Comparison of ENCODE assay signal across 16 mouse cellular contexts in genomic region chr16:4909745-4910144, GRCm38 (mm10). TPM values are rescaled to one million over a fixed set of nuclear protein-coding genes. Genes with fewer than 3 reads are reported as not detected.
DNase-seq lines count a peak whose midpoint lies in the region; ATAC-seq and TF ChIP-seq lines count a peak whose summit lies in the region.
"Had no signal": no experiment of that assay in that cellular context is flagged by ENCODE, and none has a peak within 500 bp of the region (broad histone marks: within the 10 kb centered on the region; RNA-seq: fewer than 3 reads in every experiment).

No protein-coding gene starts in this region.

- no peaks in the 10 kb centered on the region for H3K4me1 ChIP-seq in forebrain, postnatal 0 days (ENCODE audit: insufficient read depth)
- 0 out of 2 replicates have a peak, but pooled peaks cover 3% of the 10 kb centered on the region for H3K4me1 ChIP-seq in forebrain, embryonic 15.5 days
- H3K4me1 ChIP-seq in liver, adult 2 months (ENCODE audit: control insufficient read depth, insufficient read depth, low read length), result peaks cover 27% of the 10 kb centered on the region
- peaks cover 36% of the 10 kb centered on the region for H3K4me1 ChIP-seq in liver, embryonic 12.5 days

- no peak overlapping the region for H3K27ac ChIP-seq in forebrain, postnatal 0 days (ENCODE audit: low read depth, low read length)
- no peak overlapping the region for H3K27ac ChIP-seq in forebrain, embryonic 15.5 days (replicated peaks)
- H3K27ac ChIP-seq in liver, adult 2 months (replicated peaks; ENCODE audit: insufficient read depth, low read depth, low read length), result no peak overlapping the region
- no peak overlapping the region for H3K27ac ChIP-seq in liver, embryonic 12.5 days
- H3K27ac ChIP-seq: embryonic facial prominence, embryonic 10.5 days; heart, embryonic 15.5 days; macrophage had no signal

- no peaks in the 10 kb centered on the region for H3K9me3 ChIP-seq in forebrain, postnatal 0 days (ENCODE audit: low read length)
- no peaks in the 10 kb centered on the region for H3K9me3 ChIP-seq in forebrain, embryonic 15.5 days
- no peaks in the 10 kb centered on the region for H3K9me3 ChIP-seq in liver, embryonic 12.5 days (replicated peaks)
- H3K9me3 ChIP-seq: embryonic facial prominence, embryonic 10.5 days; heart, embryonic 15.5 days had no signal

- H3K4me3 ChIP-seq in forebrain, postnatal 0 days (ENCODE audit: low read depth, low read length), result no peak overlapping the region
- H3K4me3 ChIP-seq in forebrain, embryonic 15.5 days, result no peak overlapping the region
- H3K4me3 ChIP-seq in liver, adult 2 months (ENCODE audit: insufficient read depth, low read depth, low read length), result no peak overlapping the region
- no peak overlapping the region for H3K4me3 ChIP-seq in liver, embryonic 12.5 days
- H3K4me3 ChIP-seq: embryonic facial prominence, embryonic 10.5 days; heart, embryonic 15.5 days had no signal

- WGBS in forebrain, postnatal 0 days, result 99% methylated on average over 2 of the region's 2 CpGs
- 98% methylated on average over 2 of the region's 2 CpGs for WGBS in forebrain, embryonic 15.5 days
- WGBS in liver, adult 2 months, result 97% methylated on average over 2 of the region's 2 CpGs
- 91% methylated on average over 2 of the region's 2 CpGs for WGBS in liver, embryonic 12.5 days (ENCODE audit: insufficient replicate concordance)

- peaks cover 47% of the 10 kb centered on the region for H3K36me3 ChIP-seq in forebrain, postnatal 0 days (ENCODE audit: insufficient read depth)
- H3K36me3 ChIP-seq in forebrain, embryonic 15.5 days, result peaks cover 42% of the 10 kb centered on the region
- H3K36me3 ChIP-seq in liver, adult 2 months (ENCODE audit: control insufficient read depth, insufficient read depth, low read length), result peaks cover 9% of the 10 kb centered on the region; the same call in 1 of the 2 replicates
- H3K36me3 ChIP-seq in liver, embryonic 12.5 days, result peaks cover 41% of the 10 kb centered on the region

- peak; percentile 60 for TF ChIP-seq CTCF in forebrain, postnatal 0 days (IDR thresholded peaks at IDR 0.05; ENCODE audit: low read depth)
- peak; percentile 28; the same call in 1 of the 2 replicates for TF ChIP-seq CTCF in liver, adult 2 months (IDR thresholded peaks at IDR 0.05; ENCODE audit: low read depth, low read length)

- no peaks in the 10 kb centered on the region for H3K27me3 ChIP-seq in forebrain, postnatal 0 days (ENCODE audit: insufficient read depth, low read length)
- no peaks in the 10 kb centered on the region for H3K27me3 ChIP-seq in forebrain, embryonic 15.5 days
- no peaks in the 10 kb centered on the region for H3K27me3 ChIP-seq in liver, adult 2 months (ENCODE audit: control insufficient read depth, insufficient read depth, low read length)
- no peaks in the 10 kb centered on the region for H3K27me3 ChIP-seq in liver, embryonic 12.5 days (replicated peaks)
- H3K27me3 ChIP-seq: heart, embryonic 15.5 days had no signal

- DNase-seq in forebrain, postnatal 0 days, result no peak
- no peak for DNase-seq in liver, adult 2 months (ENCODE audit: extremely low read depth, low read depth, low spot score)
- DNase-seq in 3T3-L1 (ENCODE audit: low read depth, low spot score) (peak; percentile 66), R1 (ENCODE audit: low read depth, low spot score) (peak; percentile 67)
- DNase-seq in adrenal gland, postnatal 10 days, result no peak
- DNase-seq: cerebellum, adult 9-11 months; gastrocnemius, postnatal 14 days; left cerebral cortex, postnatal 4 days; right cerebral cortex, postnatal 25 days had no signal

- no peak overlapping the region for H3K9ac ChIP-seq in forebrain, postnatal 0 days
- H3K9ac ChIP-seq in forebrain, embryonic 15.5 days (replicated peaks), result no peak overlapping the region
- no peak overlapping the region for H3K9ac ChIP-seq in liver, adult 2 months (ENCODE audit: low read depth, low read length)
- no peak overlapping the region for H3K9ac ChIP-seq in liver, embryonic 12.5 days
- H3K9ac ChIP-seq: heart, embryonic 15.5 days had no signal

- H3K79me2 ChIP-seq in liver, adult 2 months (ENCODE audit: control insufficient read depth, insufficient read depth, low read length), result peaks cover 9% of the 10 kb centered on the region; the same call in 1 of the 2 replicates

- no peak for ATAC-seq in forebrain, postnatal 0 days
- ATAC-seq in forebrain, embryonic 15.5 days (replicated peaks), result no peak
- no peak for ATAC-seq in liver, embryonic 12.5 days
- ATAC-seq in megakaryocyte, adult 5-6 weeks (ENCODE audit: poor library complexity, severe bottlenecking), result no peak
- ATAC-seq: inflammation-experienced regulatory T-cells, adult 6 months had no signal

- H3K4me2 ChIP-seq in forebrain, postnatal 0 days (ENCODE audit: low read depth), result no peak overlapping the region
- no peak overlapping the region for H3K4me2 ChIP-seq in forebrain, embryonic 15.5 days (replicated peaks)
- H3K4me2 ChIP-seq in liver, embryonic 12.5 days, result no peak overlapping the region
- H3K4me2 ChIP-seq: heart, embryonic 15.5 days had no signal

- no peak for TF ChIP-seq POLR2A in liver, adult 2 months (IDR thresholded peaks at IDR 0.05; ENCODE audit: extremely low read depth, insufficient read depth, low read length)

RNA-seq across cellular contexts. Expression of gene Mgrn1, which starts 23.7 kb away (rescaled TPM):
- total RNA-seq in forebrain, postnatal 0 days (2014; rRNA removed), result 123 and 167 TPM in 2 replicates
- 96.1 and 109 TPM in 2 replicates for polyA plus RNA-seq in forebrain, postnatal 0 days (2015; fragmentation: Nextera tagmentation; extraction: Ambion mirVana)
- polyA plus RNA-seq in forebrain, embryonic 15.5 days (2015; fragmentation: Nextera tagmentation; extraction: Ambion mirVana), result 95.8 and 102 TPM in 2 replicates
- 28.2 and 42.8 TPM in 2 replicates for total RNA-seq in liver, adult 2 months (2014; rRNA removed)
- 59.0 and 71.0 TPM in 2 replicates for polyA plus RNA-seq in liver, adult 2 months (2012; rRNA removed)
- 29.8 and 31.1 TPM in 2 replicates for polyA plus RNA-seq in liver, embryonic 12.5 days (2016; fragmentation: Nextera tagmentation; extraction: Ambion mirVana)
- 30.4 and 33.0 TPM in 2 replicates for total RNA-seq in megakaryocyte, adult 5-6 weeks (2015)
- total RNA-seq in megakaryocyte, adult 5-6 weeks (2017), result 32.1 and 41.0 TPM in 2 replicates
- 100 to 1,000 TPM in 1 of 2 experiments, 10 to 100 TPM in 1; 88.0 to 106 TPM for total RNA-seq in adrenal gland, postnatal 10 days (2021)

RNA-seq across cellular contexts. Expression of gene Nudt16l1, which starts 28.8 kb away (rescaled TPM):
- 36.6 and 40.0 TPM in 2 replicates for total RNA-seq in forebrain, postnatal 0 days (2014; rRNA removed)
- polyA plus RNA-seq in forebrain, postnatal 0 days (2015; fragmentation: Nextera tagmentation; extraction: Ambion mirVana), result 133 and 140 TPM in 2 replicates
- 138 and 139 TPM in 2 replicates for polyA plus RNA-seq in forebrain, embryonic 15.5 days (2015; fragmentation: Nextera tagmentation; extraction: Ambion mirVana)
- 12.2 and 16.2 TPM in 2 replicates for total RNA-seq in liver, adult 2 months (2014; rRNA removed)
- 53.5 and 57.0 TPM in 2 replicates for polyA plus RNA-seq in liver, adult 2 months (2012; rRNA removed)
- 61.2 and 62.7 TPM in 2 replicates for polyA plus RNA-seq in liver, embryonic 12.5 days (2016; fragmentation: Nextera tagmentation; extraction: Ambion mirVana)
- total RNA-seq in megakaryocyte, adult 5-6 weeks (2015), result 16.7 and 22.9 TPM in 2 replicates
- total RNA-seq in megakaryocyte, adult 5-6 weeks (2017), result 10.2 and 14.0 TPM in 2 replicates
- total RNA-seq in adrenal gland, postnatal 10 days (2021), result 10 to 100 TPM; 63.3 to 79.9 TPM

RNA-seq across cellular contexts. Expression of gene Ubald1, which starts 29.6 kb away (rescaled TPM):
- 27.7 and 37.7 TPM in 2 replicates for total RNA-seq in forebrain, postnatal 0 days (2014; rRNA removed)
- 79.2 and 80.7 TPM in 2 replicates for polyA plus RNA-seq in forebrain, postnatal 0 days (2015; fragmentation: Nextera tagmentation; extraction: Ambion mirVana)
- polyA plus RNA-seq in forebrain, embryonic 15.5 days (2015; fragmentation: Nextera tagmentation; extraction: Ambion mirVana), result 45.1 and 47.6 TPM in 2 replicates
- total RNA-seq in liver, adult 2 months (2014; rRNA removed), result 4.0 and 7.1 TPM in 2 replicates
- polyA plus RNA-seq in liver, adult 2 months (2012; rRNA removed), result 13.6 and 15.5 TPM in 2 replicates
- polyA plus RNA-seq in liver, embryonic 12.5 days (2016; fragmentation: Nextera tagmentation; extraction: Ambion mirVana), result 14.7 and 16.8 TPM in 2 replicates
- 32.1 and 34.6 TPM in 2 replicates for total RNA-seq in megakaryocyte, adult 5-6 weeks (2015)
- 11.3 and 18.3 TPM in 2 replicates for total RNA-seq in megakaryocyte, adult 5-6 weeks (2017)
- 10 to 100 TPM; 29.2 to 31.3 TPM for total RNA-seq in adrenal gland, postnatal 10 days (2021)

RNA-seq across cellular contexts. Expression of gene Anks3, which starts 54.3 kb away (rescaled TPM):
- 55.6 and 58.6 TPM in 2 replicates for total RNA-seq in forebrain, postnatal 0 days (2014; rRNA removed)
- polyA plus RNA-seq in forebrain, postnatal 0 days (2015; fragmentation: Nextera tagmentation; extraction: Ambion mirVana), result 34.8 and 37.6 TPM in 2 replicates
- polyA plus RNA-seq in forebrain, embryonic 15.5 days (2015; fragmentation: Nextera tagmentation; extraction: Ambion mirVana), result 79.9 and 80.7 TPM in 2 replicates
- total RNA-seq in liver, adult 2 months (2014; rRNA removed), result 11.3 and 14.2 TPM in 2 replicates
- 16.8 and 22.3 TPM in 2 replicates for polyA plus RNA-seq in liver, adult 2 months (2012; rRNA removed)
- 16.8 and 19.7 TPM in 2 replicates for polyA plus RNA-seq in liver, embryonic 12.5 days (2016; fragmentation: Nextera tagmentation; extraction: Ambion mirVana)
- 13.7 and 15.0 TPM in 2 replicates for total RNA-seq in megakaryocyte, adult 5-6 weeks (2015)
- total RNA-seq in megakaryocyte, adult 5-6 weeks (2017), result 15.6 and 19.0 TPM in 2 replicates
- total RNA-seq in adrenal gland, postnatal 10 days (2021), result 10 to 100 TPM; 30.3 to 41.9 TPM

Comparison
In these comparisons a context has a peak if more than half of its experiments do, and no peak if none do; other contexts are left out.
1. DNase-seq: peak in 3T3-L1 (single experiment) and R1 (single experiment); none in forebrain, postnatal 0 days (single experiment), liver, adult 2 months (single experiment) and adrenal gland, postnatal 10 days (single experiment).